Mouse (Mus musculus) small intestine, adult 2 months (tissue): ENCODE results near the gene Slc34a1.

Experiments
- CTCF ChIP-seq: fragments of 200-500 bp; IDR thresholded peaks from 2 replicates; pipeline ENCODE4 v1.5.1; 2012; ENCODE audit warnings: low read depth, mild to moderate bottlenecking, control low read depth, inconsistent platforms, low read length, moderate library complexity, mixed read lengths; ENCODE audit not compliant: insufficient replicate concordance, insufficient read length; ENCODE audit errors: extremely low read depth
- POLR2A ChIP-seq: fragments of 200-500 bp; IDR thresholded peaks from 2 replicates; pipeline ENCODE4 v1.6.1; 2012; ENCODE audit warnings: low read depth, mild to moderate bottlenecking, control low read depth, inconsistent platforms, low read length, moderate library complexity

- TF ChIP-seq CTCF (no peak), POLR2A (no peak)
Measured at GRCm38 (mm10) chr13:55398088-55398487, at the start of gene Slc34a1.
